Mouse (Mus musculus): ENCODE data around the gene Mlx. TPM values are rescaled to one million over a fixed set of nuclear protein-coding genes. Genes with fewer than 3 reads are reported as not detected.
A peak's percentile ranks its signal among the peaks of the same experiment; 100 is the strongest.

The Mlx gene
- total RNA-seq, 2 experiments from 2014 or later: 46.3 to 49.6 TPM

DNA sequence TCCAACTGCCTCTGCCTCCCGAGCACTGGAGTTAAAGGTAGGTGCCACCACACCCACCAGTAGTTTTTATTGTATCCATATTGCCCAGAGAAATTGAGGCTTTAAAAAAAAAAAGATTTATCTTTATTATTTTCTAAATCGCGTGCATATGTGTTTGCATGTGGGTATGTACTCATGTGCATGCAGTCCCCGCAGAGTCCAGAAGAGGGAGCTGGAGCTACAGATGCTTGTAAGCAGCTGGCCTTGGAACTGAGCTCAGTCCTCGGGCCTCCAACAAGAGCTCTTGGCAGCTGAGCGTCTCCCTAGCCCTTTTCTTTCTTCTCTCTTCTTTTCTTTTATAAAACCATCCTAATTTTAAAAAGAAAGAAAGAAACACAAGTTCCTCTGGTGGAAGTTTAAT, 44.6 kb downstream of the Mlx start:
- DNase-seq (ENCODE audit: low spot score in 2 of 2): no peak

DNA sequence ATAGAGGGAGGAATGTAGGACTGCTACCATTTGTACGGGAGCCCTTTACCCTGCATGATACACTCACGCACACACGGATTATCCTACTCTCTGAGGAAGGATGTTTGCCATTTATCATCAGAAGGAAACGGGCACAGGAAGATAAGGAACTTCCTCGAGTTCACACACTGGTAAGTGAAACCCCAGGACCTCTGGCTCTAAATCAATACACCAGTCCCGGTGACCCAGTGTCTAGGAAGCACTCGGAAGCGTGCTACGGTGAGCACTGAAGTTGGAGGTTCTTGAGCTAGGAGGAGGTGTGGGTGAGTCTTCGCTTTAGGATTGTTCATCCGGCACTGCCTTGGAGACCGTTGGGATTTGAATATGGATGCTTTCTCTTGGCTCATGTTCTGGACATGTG, 46.0 kb downstream of the Mlx start:
- no peak for DNase-seq (ENCODE audit: low spot score in 2 of 2)

DNA sequence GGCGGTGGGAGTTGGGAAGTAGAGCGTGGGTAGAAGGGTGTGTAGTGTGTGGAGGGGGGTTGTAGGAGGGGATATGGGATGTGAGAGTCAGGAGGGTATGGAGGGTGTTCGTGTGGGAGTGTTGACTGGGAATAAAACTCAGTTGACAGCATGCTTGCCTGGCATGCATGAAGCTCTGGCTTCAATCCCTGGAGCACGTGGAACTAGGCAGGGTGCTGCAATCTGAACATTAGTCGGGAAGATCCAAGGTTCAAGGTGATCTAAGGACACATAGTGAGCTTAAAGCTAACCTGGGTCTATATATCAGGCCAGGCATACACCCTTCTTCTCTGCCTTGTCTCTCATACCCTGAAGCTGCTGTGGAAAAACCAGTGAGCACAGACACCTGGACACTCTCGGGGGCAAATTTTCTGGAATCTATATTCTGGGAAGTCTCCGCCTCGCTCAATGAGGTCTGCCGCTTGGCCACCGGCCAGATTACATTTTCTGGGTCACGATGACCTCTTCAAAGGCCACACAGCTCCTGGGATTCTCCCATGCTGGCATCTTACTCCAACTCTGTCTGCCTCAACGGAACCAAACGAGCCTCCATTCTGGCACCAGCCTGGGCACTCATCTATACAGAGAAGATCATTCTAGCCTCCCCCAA, 47.3 kb downstream of the Mlx start:
- DNase-seq (ENCODE audit: low spot score in 2 of 2): peak in 1 of 2 experiments; percentile 48

DNA sequence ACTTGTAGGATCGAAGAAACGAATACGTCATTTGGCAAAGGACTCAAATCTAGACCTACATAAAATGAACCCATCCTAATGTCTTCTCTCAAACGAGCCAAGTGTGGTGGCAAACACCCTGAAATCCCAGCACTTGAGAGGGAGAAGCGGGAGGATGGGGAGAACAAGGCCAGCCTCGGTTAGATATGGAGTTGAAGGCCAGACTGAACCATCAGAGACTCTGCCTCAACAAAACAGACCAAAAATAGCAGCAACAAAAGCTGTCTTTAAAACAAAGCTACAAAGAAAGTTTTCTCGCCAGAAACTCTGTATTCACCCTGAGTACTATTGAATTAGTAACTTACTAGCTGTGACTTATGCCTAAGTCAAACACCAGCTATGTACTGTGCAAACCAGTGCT, 49.9 kb downstream of the Mlx start:
- no peak for DNase-seq (ENCODE audit: low spot score in 2 of 2)

DNA sequence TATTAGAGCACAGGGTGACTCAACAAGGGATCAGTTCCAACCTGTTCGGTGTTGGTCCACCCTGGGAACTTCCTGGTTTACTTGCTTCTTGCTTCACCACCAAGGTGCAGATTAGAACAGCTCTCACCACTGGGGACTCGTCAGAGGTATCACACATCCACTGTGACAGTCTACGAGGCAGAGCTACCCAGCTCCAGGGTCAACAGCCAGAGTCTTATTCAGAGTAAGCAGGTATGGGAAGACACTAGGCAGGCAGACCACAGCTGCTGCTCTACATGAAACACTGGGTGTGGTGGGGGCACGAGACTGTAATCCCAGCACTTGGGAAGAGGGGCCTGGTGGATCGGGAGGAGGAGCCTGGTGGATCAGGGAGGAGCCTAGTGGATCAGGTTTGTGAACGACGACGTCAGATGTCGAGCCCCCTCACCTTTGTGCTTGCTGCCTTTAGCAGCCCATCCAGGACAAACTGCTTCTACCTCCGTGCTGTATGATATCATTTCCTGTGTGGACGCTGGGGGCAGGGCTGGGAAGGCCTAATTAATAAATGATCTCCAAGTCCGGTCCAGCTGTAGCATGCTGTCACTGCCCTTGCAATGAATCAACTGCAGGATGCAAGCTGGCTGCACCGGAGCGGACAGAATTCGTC, 51.6 kb downstream of the Mlx start:
- DNase-seq (ENCODE audit: low spot score in 2 of 2): no peak

DNA sequence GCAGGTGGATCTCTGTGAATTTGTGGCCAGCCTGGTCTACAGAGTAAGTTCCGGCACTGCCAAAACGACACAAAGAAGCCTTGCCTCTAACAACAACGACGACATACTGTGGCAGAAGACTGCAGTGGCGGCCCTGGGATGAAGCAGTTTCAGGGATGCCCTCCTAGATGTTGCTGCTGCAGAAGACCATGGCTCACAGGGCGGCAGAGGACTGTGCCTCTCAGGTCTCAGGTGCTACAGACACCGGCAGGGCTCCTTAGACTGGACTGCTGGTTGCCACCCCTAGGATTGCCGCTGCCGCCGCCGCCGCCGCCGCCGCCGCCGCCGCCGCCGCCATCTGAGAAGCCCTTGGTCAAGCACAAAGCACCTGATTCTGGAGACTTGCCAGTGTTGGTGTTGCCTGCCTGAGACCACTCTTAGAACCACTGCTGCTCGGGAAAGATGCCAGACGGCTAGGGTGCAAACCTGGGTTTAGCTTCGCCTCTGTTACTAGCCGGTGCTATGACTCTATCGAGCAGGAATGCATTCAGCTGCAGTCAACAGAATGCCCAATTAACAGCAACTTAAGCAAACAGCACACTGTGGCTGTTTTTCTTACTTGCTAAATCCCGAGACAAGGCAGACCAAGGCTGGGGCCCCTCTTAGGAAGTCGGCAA, 53.2 kb downstream of the Mlx start:
- DNase-seq (ENCODE audit: low spot score in 2 of 2): no peak

DNA sequence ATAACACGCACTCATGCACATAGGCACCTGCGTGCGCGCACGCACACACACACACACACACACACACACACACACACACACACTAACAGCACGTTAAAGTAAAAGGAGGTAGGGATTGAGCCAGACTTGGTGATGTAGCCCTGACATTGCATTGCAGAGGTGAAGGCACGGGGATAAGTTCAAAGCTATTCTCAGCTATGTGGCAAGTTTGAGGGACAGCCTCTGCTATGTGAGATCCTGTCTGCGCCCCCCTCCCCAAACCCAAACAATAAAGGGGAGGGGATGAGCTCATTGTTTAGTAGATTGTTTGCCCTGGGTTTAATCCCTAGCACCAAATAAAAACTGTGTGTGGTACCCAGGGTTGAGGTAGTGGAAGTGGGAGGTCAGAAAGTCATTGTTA, 54.0 kb downstream of the Mlx start:
- DNase-seq (ENCODE audit: low spot score in 2 of 2): no peak

Small RNA genes within 50 kb of the gene (microRNA-seq; reads per million reads assigned to microRNA genes)
- gene Gm27626: 0 reads per million in 2 experiments

Other genes with a start within 250 kb of the Mlx start
- gene Stat5b, start 236.6 kb upstream of the Mlx start, total RNA-seq (2021): 10 to 100 TPM; 12.5 to 16.2 TPM
- gene Stat5a, start 227.9 kb upstream of the Mlx start, total RNA-seq (2021): 1 to 10 TPM; 4.4 to 5.1 TPM
- 10 to 100 TPM; 34.9 to 36.4 TPM for gene Stat3, start 147.7 kb upstream of the Mlx start, total RNA-seq (2021)
- gene Cavin1, start 116.4 kb upstream of the Mlx start, total RNA-seq (2021): 10 to 100 TPM; 16.3 to 21.5 TPM
- 100 to 1,000 TPM; 451 to 457 TPM for gene Atp6v0a1, start 77.8 kb upstream of the Mlx start, total RNA-seq (2021)
- gene Naglu, start 17.3 kb upstream of the Mlx start, total RNA-seq (2021): 10 to 100 TPM in 1 of 2 experiments, 1 to 10 TPM in 1; 9.3 to 10.3 TPM
- gene Hsd17b1, start 8.9 kb upstream of the Mlx start, total RNA-seq (2021): under 1 TPM; 0.38 to 0.81 TPM
- 10 to 100 TPM; 32.6 to 35.7 TPM for gene Coasy, start 4.7 kb upstream of the Mlx start, total RNA-seq (2021)
- 1 to 10 TPM; 2.7 to 4.9 TPM for gene Psmc3ip, start 8.2 kb downstream of the Mlx start, total RNA-seq (2021)
- gene Retreg3, start 32.6 kb downstream of the Mlx start, total RNA-seq (2021): 10 to 100 TPM; 57.1 to 61.1 TPM
- gene Tubg1, start 32.7 kb downstream of the Mlx start, total RNA-seq (2021): 10 to 100 TPM; 48.9 to 52.6 TPM
- gene Tubg2, start 68.6 kb downstream of the Mlx start, total RNA-seq (2021): 10 to 100 TPM; 36.7 to 41.0 TPM
- 100 to 1,000 TPM; 137 to 149 TPM for gene Cntnap1, start 83.2 kb downstream of the Mlx start, total RNA-seq (2021)
- gene Plekhh3, start 84.1 kb downstream of the Mlx start, total RNA-seq (2021): 10 to 100 TPM; 14.2 to 16.1 TPM
- gene Ccr10, start 88.2 kb downstream of the Mlx start, total RNA-seq (2021): under 1 TPM in 1 of 2 experiments, not detected in 1; 0.18 TPM
- gene Ezh1, start 139.2 kb downstream of the Mlx start, total RNA-seq (2021): 10 to 100 TPM; 38.2 to 40.0 TPM
- 10 to 100 TPM; 74.0 to 75.7 TPM for gene Ramp2, start 158.8 kb downstream of the Mlx start, total RNA-seq (2021)
- gene Vps25, start 166.4 kb downstream of the Mlx start, total RNA-seq (2021): 10 to 100 TPM; 72.3 to 80.9 TPM
- gene Wnk4, start 173.3 kb downstream of the Mlx start, total RNA-seq (2021): 1 to 10 TPM; 6.9 to 9.4 TPM
- under 1 TPM; 0.33 to 0.46 TPM for gene Cntd1, start 191.7 kb downstream of the Mlx start, total RNA-seq (2021)
- 10 to 100 TPM; 82.2 to 93.7 TPM for gene Coa3, start 191.8 kb downstream of the Mlx start, total RNA-seq (2021)
- gene Becn1, start 215.0 kb downstream of the Mlx start, total RNA-seq (2021): 100 to 1,000 TPM; 182 to 185 TPM
- 100 to 1,000 TPM; 103 to 114 TPM for gene Psme3, start 228.9 kb downstream of the Mlx start, total RNA-seq (2021)
- 1 to 10 TPM; 4.8 to 5.4 TPM for gene Aoc2, start 237.8 kb downstream of the Mlx start, total RNA-seq (2021)
- gene Aoc3, start 243.3 kb downstream of the Mlx start, total RNA-seq (2021): 1 to 10 TPM; 1.6 to 2.7 TPM

Data from layer of hippocampus, postnatal 14 days (tissue).